Mouse (Mus musculus) thymus, adult 2 months (tissue): ENCODE measurements around the gene Slc28a1. TPM values are rescaled to one million over a fixed set of nuclear protein-coding genes. Genes with fewer than 3 reads are reported as not detected.

Experiments used
- DNase-seq: peaks from one replicate; pipeline ENCODE4 v3.0.0; 2021
- H3K27ac ChIP-seq: fragments of 200-500 bp; 2 replicates; pipeline ENCODE4 v1.5.1; 2012; ENCODE audit warnings: low read length, control low read depth; ENCODE audit not compliant: control insufficient read depth, insufficient read depth
- H3K27me3 ChIP-seq: fragments of 200-500 bp; 2 replicates; pipeline ENCODE4 v1.6.1; 2012; ENCODE audit warnings: mild to moderate bottlenecking, low read length, moderate library complexity, mixed read lengths; ENCODE audit not compliant: control insufficient read depth, insufficient read depth
- H3K36me3 ChIP-seq: fragments of 200-500 bp; 2 replicates; pipeline ENCODE4 v1.6.1; 2012; ENCODE audit warnings: mild to moderate bottlenecking, low read length, moderate library complexity; ENCODE audit not compliant: control insufficient read depth, insufficient read depth
- H3K4me1 ChIP-seq: fragments of 200-500 bp; replicated peaks from 2 replicates; pipeline ENCODE4 v1.6.1; 2012; ENCODE audit warnings: low read length; ENCODE audit not compliant: control insufficient read depth, insufficient read depth
- H3K4me3 ChIP-seq: fragments of 200-500 bp; 2 replicates; pipeline ENCODE4 v1.5.1; 2012; ENCODE audit warnings: mild to moderate bottlenecking, low read length, control low read depth, moderate library complexity; ENCODE audit not compliant: control insufficient read depth, insufficient read depth
- CTCF ChIP-seq: fragments of 200-500 bp; IDR thresholded peaks from 2 replicates; pipeline ENCODE4 v1.5.1; 2012; ENCODE audit warnings: mild to moderate bottlenecking, control low read depth, low read length, moderate library complexity, borderline replicate concordance; ENCODE audit not compliant: control insufficient read depth, poor library complexity, insufficient read depth; ENCODE audit errors: extremely low read depth
- POLR2A ChIP-seq: fragments of 200-500 bp; IDR thresholded peaks from 2 replicates; pipeline ENCODE4 v1.6.1; 2012; ENCODE audit warnings: mild to moderate bottlenecking, low read length, control low read depth, moderate library complexity; ENCODE audit not compliant: control insufficient read depth, poor library complexity, insufficient read depth; ENCODE audit errors: extremely low read depth
- WGBS: fragments of 180-500 bp; shearing (Covaris S2); methylation state at CpG from one replicate; pipeline ENCODE4 v1.1.7; 2018; 5-methylcytosine and 5-hydroxymethylcytosine counted together
- polyA plus RNA-seq: library from polyadenylated mRNA; depleted of rRNA; stranded (reverse); fragments of >200 nt; gene quantifications from 2 replicates; pipeline ENCODE4 v1.2.3, GENCODE M21; 2012

Gene Slc28a1
- polyA plus RNA-seq, 1 experiment: 0.24 TPM

DNA sequence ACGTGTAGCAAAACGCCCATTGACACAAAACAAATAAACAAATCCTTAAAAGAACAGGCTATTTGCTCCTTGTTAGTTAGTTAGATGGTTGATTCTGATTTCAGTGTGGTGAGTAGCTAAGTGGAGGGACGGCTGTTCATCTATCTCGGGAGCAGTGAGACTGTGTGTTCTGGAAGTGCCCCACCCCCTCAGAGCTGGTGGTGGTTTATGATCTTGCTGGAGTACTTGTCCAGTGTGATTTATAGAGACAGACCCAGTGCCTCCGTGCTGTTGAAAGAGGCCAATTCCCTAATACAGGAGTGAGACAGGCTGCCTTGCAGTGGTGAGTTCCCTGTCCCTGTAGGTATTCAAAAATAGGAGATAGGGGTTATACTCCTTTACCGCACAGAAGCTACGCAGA lies 44.3 kb downstream of the Slc28a1 start:
- H3K27ac ChIP-seq: no peak overlapping the region
- no peaks in the 10 kb centered on the region for H3K27me3 ChIP-seq
- H3K36me3 ChIP-seq: no peaks in the 10 kb centered on the region
- no peaks in the 10 kb centered on the region for H3K4me1 ChIP-seq
- H3K4me3 ChIP-seq: no peak overlapping the region
- WGBS: 75% methylated on average over 7 of the region's 7 CpGs
- DNase-seq: no peak
- TF ChIP-seq POLR2A (no peak), CTCF (no peak)

GRCm38 (mm10) chr7:81161666-81162065 lies 47.1 kb downstream of the Slc28a1 start:
- Histone ChIP-seq H3K36me3 (no peaks in the 10 kb centered on the region), H3K27me3 (no peaks in the 10 kb centered on the region), H3K4me1 (no peaks in the 10 kb centered on the region), H3K4me3 (no peak overlapping the region), H3K27ac (no peak overlapping the region)
- TF ChIP-seq CTCF: no peak
- no peak for TF ChIP-seq POLR2A
- WGBS: 74% methylated on average over 9 of the region's 9 CpGs
- DNase-seq: peak; percentile 21

GRCm38 (mm10) chr7:81162345-81162744 lies 47.7 kb downstream of the Slc28a1 start:
- TF ChIP-seq POLR2A (no peak), CTCF (peak; percentile 68; the same call in 1 of the 2 replicates)
- peak; percentile 74 for DNase-seq
- WGBS: 34% methylated on average over 4 of the region's 4 CpGs
- Histone ChIP-seq H3K4me3 (no peak overlapping the region), H3K36me3 (no peaks in the 10 kb centered on the region), H3K27me3 (no peaks in the 10 kb centered on the region), H3K27ac (no peak overlapping the region), H3K4me1 (no peaks in the 10 kb centered on the region)

DNA sequence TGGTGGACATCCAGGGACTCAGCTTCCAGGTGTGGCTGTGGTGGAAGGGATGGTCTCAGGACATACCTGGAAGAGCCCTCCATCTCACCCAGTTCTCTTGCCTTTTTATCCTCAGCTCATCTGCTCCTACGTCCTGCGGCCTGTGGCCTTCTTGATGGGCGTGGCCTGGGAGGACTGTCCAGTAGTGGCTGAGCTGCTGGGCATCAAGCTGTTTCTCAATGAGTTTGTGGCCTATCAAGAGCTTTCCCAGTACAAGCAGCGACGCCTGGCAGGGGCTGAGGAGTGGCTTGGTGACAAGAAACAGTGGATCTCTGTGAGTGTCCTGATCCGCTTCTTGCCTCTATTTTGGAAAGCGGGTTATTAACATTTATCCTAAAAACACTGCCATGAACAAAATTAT lies 49.8 kb downstream of the Slc28a1 start:
- DNase-seq: no peak
- H3K4me1 ChIP-seq: no peaks in the 10 kb centered on the region
- H3K27ac ChIP-seq: no peak overlapping the region
- H3K4me3 ChIP-seq: no peak overlapping the region
- TF ChIP-seq CTCF (no peak), POLR2A (no peak)
- H3K36me3 ChIP-seq: no peaks in the 10 kb centered on the region
- WGBS: 93% methylated on average over 7 of the region's 7 CpGs
- no peaks in the 10 kb centered on the region for H3K27me3 ChIP-seq

DNA sequence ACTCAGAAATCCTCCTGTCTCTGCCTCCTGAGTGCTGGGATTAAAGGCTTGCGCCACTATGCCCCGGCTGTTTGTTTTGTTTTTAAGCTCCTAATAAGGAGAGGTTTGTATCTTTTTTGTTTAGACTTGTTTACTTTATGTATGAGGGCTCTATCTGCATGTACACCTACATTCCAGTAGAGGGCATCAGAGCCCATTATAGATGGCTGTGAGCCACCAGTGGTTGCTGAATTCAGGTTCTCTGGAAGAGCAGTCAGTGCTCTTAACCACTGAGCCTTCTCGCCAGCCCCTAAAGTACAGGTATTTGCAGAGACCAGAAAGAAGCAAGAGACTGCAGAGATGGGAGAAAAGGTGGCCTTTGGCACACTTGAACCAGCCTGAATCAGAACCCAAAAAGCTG lies 52.5 kb downstream of the Slc28a1 start:
- no peak overlapping the region for H3K4me3 ChIP-seq
- peaks cover 7% of the 10 kb centered on the region for H3K4me1 ChIP-seq
- H3K36me3 ChIP-seq: no peaks in the 10 kb centered on the region
- no peak for DNase-seq
- 44% methylated on average over 3 of the region's 3 CpGs for whole genome bisulfite sequencing
- H3K27ac ChIP-seq: no peak overlapping the region
- H3K27me3 ChIP-seq: no peaks in the 10 kb centered on the region
- no peak for TF ChIP-seq CTCF
- TF ChIP-seq POLR2A: no peak

- WGBS: 89% methylated on average over 7 of the region's 7 CpGs
- no peak for DNase-seq
- Histone ChIP-seq H3K4me1 (peaks cover 7% of the 10 kb centered on the region), H3K4me3 (no peak overlapping the region), H3K36me3 (no peaks in the 10 kb centered on the region), H3K27me3 (no peaks in the 10 kb centered on the region), H3K27ac (no peak overlapping the region)
- TF ChIP-seq POLR2A (no peak), CTCF (no peak)
Measured at GRCm38 (mm10) chr7:81169351-81169750, 54.8 kb downstream of the Slc28a1 start.

- no peak for DNase-seq
- Histone ChIP-seq H3K27ac (no peak overlapping the region), H3K27me3 (no peaks in the 10 kb centered on the region), H3K4me3 (no peak overlapping the region), H3K36me3 (no peaks in the 10 kb centered on the region), H3K4me1 (peaks cover 13% of the 10 kb centered on the region)
- WGBS: 92% methylated on average over 2 of the region's 2 CpGs
- TF ChIP-seq CTCF (no peak), POLR2A (no peak)
Measured at GRCm38 (mm10) chr7:81173931-81174330, 59.3 kb downstream of the Slc28a1 start.
